Comparison of ENCODE assay signal across 16 mouse cellular contexts in genomic region chr14:38824891-38825290, GRCm38 (mm10).
DNase-seq lines count a peak whose midpoint lies in the region; ATAC-seq and TF ChIP-seq lines count a peak whose summit lies in the region.
"Had no signal": no experiment of that assay in that cellular context is flagged by ENCODE, and none has a peak within 500 bp of the region (broad histone marks: within the 10 kb centered on the region; RNA-seq: fewer than 3 reads in every experiment).

No protein-coding gene starts in this region.

- no peak overlapping the region for H3K27ac ChIP-seq in forebrain, embryonic 11.5 days (ENCODE audit: low read depth, low read length)
- H3K27ac ChIP-seq in forebrain, embryonic 10.5 days = no peak overlapping the region
- H3K27ac ChIP-seq in forebrain, postnatal 0 days (ENCODE audit: low read depth, low read length) = no peak overlapping the region
- no peak overlapping the region for H3K27ac ChIP-seq in midbrain, embryonic 13.5 days
- H3K27ac ChIP-seq: kidney, postnatal 0 days; liver, embryonic 15.5 days had no signal

- 60% methylated on average over 1 of the region's 1 CpGs for WGBS in forebrain, embryonic 11.5 days
- WGBS in forebrain, embryonic 10.5 days = 83% methylated on average over 1 of the region's 1 CpGs
- WGBS in forebrain, postnatal 0 days = 36% methylated on average over 1 of the region's 1 CpGs
- 50% methylated on average over 1 of the region's 1 CpGs for WGBS in midbrain, embryonic 13.5 days

- no peaks in the 10 kb centered on the region for H3K27me3 ChIP-seq in forebrain, embryonic 11.5 days (ENCODE audit: control insufficient read depth, insufficient read depth, low read length)
- H3K27me3 ChIP-seq in forebrain, embryonic 10.5 days (ENCODE audit: poor library complexity, severe bottlenecking) = no peaks in the 10 kb centered on the region
- H3K27me3 ChIP-seq in forebrain, postnatal 0 days (ENCODE audit: insufficient read depth, low read length) = no peaks in the 10 kb centered on the region
- H3K27me3 ChIP-seq in midbrain, embryonic 13.5 days = no peaks in the 10 kb centered on the region
- H3K27me3 ChIP-seq: liver, embryonic 15.5 days had no signal

- H3K9ac ChIP-seq in forebrain, embryonic 11.5 days (ENCODE audit: low read length) = no peak overlapping the region
- H3K9ac ChIP-seq in forebrain, postnatal 0 days = no peak overlapping the region
- no peak overlapping the region for H3K9ac ChIP-seq in midbrain, embryonic 13.5 days (replicated peaks)
- H3K9ac ChIP-seq: liver, embryonic 15.5 days had no signal

- H3K4me2 ChIP-seq in forebrain, embryonic 11.5 days (ENCODE audit: low read depth, low read length, severe bottlenecking) = no peak overlapping the region
- no peak overlapping the region for H3K4me2 ChIP-seq in forebrain, postnatal 0 days (ENCODE audit: low read depth)
- no peak overlapping the region for H3K4me2 ChIP-seq in midbrain, embryonic 13.5 days (replicated peaks)
- H3K4me2 ChIP-seq: liver, embryonic 15.5 days had no signal

- no peak overlapping the region for H3K4me3 ChIP-seq in forebrain, embryonic 11.5 days (ENCODE audit: low read depth, low read length)
- no peak overlapping the region for H3K4me3 ChIP-seq in forebrain, embryonic 10.5 days
- no peak overlapping the region for H3K4me3 ChIP-seq in forebrain, postnatal 0 days (ENCODE audit: low read depth, low read length)
- H3K4me3 ChIP-seq in midbrain, embryonic 13.5 days (replicated peaks) = no peak overlapping the region
- H3K4me3 ChIP-seq: liver, embryonic 15.5 days had no signal

- H3K4me1 ChIP-seq in forebrain, embryonic 11.5 days (replicated peaks; ENCODE audit: control insufficient read depth, insufficient read depth, low read length) = no peaks in the 10 kb centered on the region; the same call in 1 of the 2 replicates
- peaks cover 8% of the 10 kb centered on the region for H3K4me1 ChIP-seq in forebrain, embryonic 10.5 days
- H3K4me1 ChIP-seq in forebrain, postnatal 0 days (ENCODE audit: insufficient read depth) = no peaks in the 10 kb centered on the region
- peaks cover 7% of the 10 kb centered on the region for H3K4me1 ChIP-seq in midbrain, embryonic 13.5 days (replicated peaks)
- H3K4me1 ChIP-seq: liver, embryonic 15.5 days had no signal

- no peak for DNase-seq in forebrain, embryonic 11.5 days (ENCODE audit: low spot score)
- DNase-seq in forebrain, embryonic 10.5 days (ENCODE audit: extremely low spot score, low spot score) = no peak
- DNase-seq in forebrain, postnatal 0 days = peak; percentile 29
- DNase-seq in retina, postnatal 1 day = peak; percentile 66
- no peak for DNase-seq in frontal cortex, postnatal 10 days (ENCODE audit: low spot score in 2 of 2)
- DNase-seq in urinary bladder, postnatal 14 days (ENCODE audit: low spot score) = no peak
- DNase-seq: adrenal gland, adult 8-10 months; B cell, adult 2 months; heart, adult 18-20 months; layer of hippocampus, postnatal 36 days; lung, postnatal 36 days; spleen, adult 18-20 months; thymus, postnatal 36 days had no signal

- no peak for TF ChIP-seq CTCF in forebrain, postnatal 0 days (IDR thresholded peaks at IDR 0.05; ENCODE audit: low read depth)

- H3K36me3 ChIP-seq in forebrain, embryonic 11.5 days (ENCODE audit: control insufficient read depth, insufficient read depth, low read length) = no peaks in the 10 kb centered on the region
- no peaks in the 10 kb centered on the region for H3K36me3 ChIP-seq in forebrain, embryonic 10.5 days (replicated peaks)
- no peaks in the 10 kb centered on the region for H3K36me3 ChIP-seq in forebrain, postnatal 0 days (ENCODE audit: insufficient read depth)
- no peaks in the 10 kb centered on the region for H3K36me3 ChIP-seq in midbrain, embryonic 13.5 days
- H3K36me3 ChIP-seq: liver, embryonic 15.5 days had no signal

- peak; percentile 72 for ATAC-seq in forebrain, embryonic 11.5 days (replicated peaks; ENCODE audit: low FRiP score)
- ATAC-seq in forebrain, postnatal 0 days = peak; percentile 54
- peak; percentile 73 for ATAC-seq in midbrain, embryonic 13.5 days

- no peaks in the 10 kb centered on the region for H3K9me3 ChIP-seq in forebrain, embryonic 11.5 days (ENCODE audit: control insufficient read depth, low read length)
- no peaks in the 10 kb centered on the region for H3K9me3 ChIP-seq in forebrain, embryonic 10.5 days
- H3K9me3 ChIP-seq in forebrain, postnatal 0 days (ENCODE audit: low read length) = no peaks in the 10 kb centered on the region
- no peaks in the 10 kb centered on the region for H3K9me3 ChIP-seq in midbrain, embryonic 13.5 days
- H3K9me3 ChIP-seq: liver, embryonic 15.5 days had no signal

Comparison
In these comparisons a context has a peak if more than half of its experiments do, and no peak if none do; other contexts are left out.
1. DNase-seq: peak in forebrain, postnatal 0 days (single experiment) and retina, postnatal 1 day (single experiment); none in forebrain, embryonic 11.5 days (single experiment), forebrain, embryonic 10.5 days (single experiment), frontal cortex, postnatal 10 days (0 of 2) and urinary bladder, postnatal 14 days (single experiment).
2. Peak in every context shown above with its lines, with median percentiles within 50 percentile points of each other: ATAC-seq.